Mouse (Mus musculus) megakaryocyte, embryonic 14.5 days (primary cell): ENCODE measurements around the gene Treh.

ENCODE experiments used
- FLI1 ChIP-seq: IDR thresholded peaks from 2 replicates; pipeline ENCODE4 v1.6.1; 2012; ENCODE audit warnings: low read length, inconsistent platforms, mixed read lengths
- GATA1 ChIP-seq: IDR thresholded peaks from 3 replicates; pipeline ENCODE4 v1.6.1; 2012; ENCODE audit warnings: mixed read lengths, low read length, inconsistent platforms, borderline replicate concordance

- TF ChIP-seq GATA1 (no peak), FLI1 (no peak)
Observed at GRCm38 (mm10) chr9:44724223-44724622, 51.2 kb downstream of the Treh start.
